Mouse (Mus musculus): ENCODE results near the gene Cramp1l. TPM values are rescaled to one million over a fixed set of nuclear protein-coding genes. Genes with fewer than 3 reads are reported as not detected.

The Cramp1l gene
- polyA plus RNA-seq, 1 experiment from 2014 or later: 14.6 TPM

DNA sequence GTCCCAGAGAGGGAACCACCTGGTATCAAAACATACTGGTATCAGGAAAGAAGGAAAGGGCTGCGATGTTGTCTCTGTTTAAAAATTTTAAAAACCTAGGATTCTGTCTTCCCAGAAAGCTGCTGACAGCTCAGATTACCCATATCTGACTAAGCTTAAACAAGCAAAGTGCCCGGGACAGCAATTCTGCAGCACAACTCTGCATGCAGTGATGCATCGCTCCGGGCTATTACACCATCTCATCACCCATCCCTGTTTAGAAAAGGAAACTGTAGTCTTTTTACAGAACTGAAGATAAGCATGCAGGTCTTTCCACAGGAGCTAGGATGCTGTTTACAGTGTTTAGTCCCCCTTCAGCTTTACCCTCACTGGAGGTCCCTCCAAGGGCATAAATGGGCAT is 80.7 kb downstream of the Cramp1l start:
- in situ Hi-C loops (cut with MboI; ENCODE audit: low pct_unique_long_range_greater_than_20kb): loop anchor here (5.0 kb wide), 1 partner anchor 82 kb away; the partner anchor contains the start of genes Cramp1l and Ift140
- CTCF ChIA-PET: interaction anchor here (0.8 to 1.5 kb wide), 3 partner anchors 14 to 18 kb away, joined by 3 to 4 read pairs (median 3); no protein-coding TSS in a partner anchor
- TF ChIP-seq CTCF (IDR thresholded peaks at IDR 0.05): no peak
- DNase-seq (ENCODE audit: low read depth, low spot score): no peak
- ATAC-seq: peak; percentile 33
- no peaks in the 10 kb centered on the region for H3K27me3 ChIP-seq
- POLR2A ChIA-PET: interaction anchor here (1.3 kb wide), 1 partner anchor 40 kb away, joined by 4 read pairs; the partner anchor contains the start of genes Eme2 and Mrps34

DNA sequence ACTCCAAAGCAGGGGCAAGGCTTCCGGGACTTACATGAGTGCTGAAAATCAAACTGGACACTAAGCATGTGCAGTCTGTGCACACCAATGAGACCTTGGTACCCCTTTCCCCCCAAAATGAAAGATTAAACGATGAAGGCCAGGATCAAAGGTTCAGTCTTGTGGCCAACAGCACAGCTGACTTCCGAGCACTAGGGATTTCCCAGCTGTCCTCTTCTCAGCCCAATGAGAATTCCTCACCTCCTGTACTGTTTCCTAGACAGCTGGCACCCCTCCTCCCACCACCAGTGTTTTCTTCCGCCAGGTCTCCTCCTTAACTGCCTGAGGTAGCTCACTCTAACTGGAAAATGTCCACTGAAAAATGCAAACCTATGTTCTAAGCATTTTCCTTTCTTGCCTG is 82.4 kb downstream of the Cramp1l start:
- TF ChIP-seq CTCF (IDR thresholded peaks at IDR 0.05): no peak
- DNase-seq (ENCODE audit: low read depth, low spot score): no peak
- ChIA-PET POLR2A (no interaction called here), CTCF (interaction anchor here (1.8 kb wide), 1 partner anchor 30 kb away, joined by 5 read pairs; no protein-coding TSS in a partner anchor)
- no peaks in the 10 kb centered on the region for H3K27me3 ChIP-seq
- ATAC-seq: no peak
- in situ Hi-C loops (cut with MboI; ENCODE audit: low pct_unique_long_range_greater_than_20kb): no loop called here

DNA sequence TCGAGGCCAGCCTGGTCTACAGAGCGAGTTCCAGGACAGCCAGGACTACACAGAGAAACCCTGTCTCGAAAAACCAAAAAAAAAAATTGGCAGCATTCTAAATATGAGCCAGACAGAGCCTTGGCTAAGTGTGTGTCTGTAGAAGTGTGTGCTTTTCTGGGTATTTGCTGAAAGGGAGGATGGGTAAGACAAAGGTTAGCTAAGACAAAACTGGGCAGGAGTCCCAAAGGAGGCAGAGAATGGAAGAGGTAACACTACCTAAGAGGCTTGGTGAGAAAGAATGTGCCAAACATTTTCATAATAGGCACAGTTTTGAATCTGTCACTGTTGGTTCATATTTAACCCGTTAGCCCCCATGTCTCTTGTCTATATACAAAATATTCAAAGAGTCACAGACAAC is 83.2 kb downstream of the Cramp1l start:
- ATAC-seq: no peak
- ChIA-PET CTCF (interaction anchor here (1.6 to 1.8 kb wide), 2 partner anchors 17 to 29 kb away, joined by 5 read pairs; no protein-coding TSS in a partner anchor), POLR2A (no interaction called here)
- TF ChIP-seq CTCF (IDR thresholded peaks at IDR 0.05): no peak
- DNase-seq (ENCODE audit: low read depth, low spot score): no peak
- no peaks in the 10 kb centered on the region for H3K27me3 ChIP-seq
- in situ Hi-C loops (cut with MboI; ENCODE audit: low pct_unique_long_range_greater_than_20kb): no loop called here

- DNase-seq (ENCODE audit: low read depth, low spot score): no peak
- H3K27me3 ChIP-seq: no peaks in the 10 kb centered on the region
- no peak for TF ChIP-seq CTCF (IDR thresholded peaks at IDR 0.05)
- ChIA-PET POLR2A (interaction anchor here (1.3 kb wide), 1 partner anchor 8 kb away, joined by 4 read pairs; no protein-coding TSS in a partner anchor), CTCF (interaction anchor here (1.2 to 3.2 kb wide), 2 partner anchors 14 to 16 kb away, joined by 4 to 11 read pairs; no protein-coding TSS in a partner anchor)
- in situ Hi-C loops (cut with MboI; ENCODE audit: low pct_unique_long_range_greater_than_20kb): no loop called here
- ATAC-seq: peak; percentile 74
Measured at GRCm38 (mm10) chr17:24929506-24929905, 86.1 kb downstream of the Cramp1l start.

- ChIA-PET CTCF (no interaction called here), POLR2A (interaction anchor here (0.7 kb wide), 1 partner anchor 26 kb away, joined by 5 read pairs; no protein-coding TSS in a partner anchor)
- TF ChIP-seq CTCF (IDR thresholded peaks at IDR 0.05): no peak
- no peak for ATAC-seq
- no peaks in the 10 kb centered on the region for H3K27me3 ChIP-seq
- in situ Hi-C loops (cut with MboI; ENCODE audit: low pct_unique_long_range_greater_than_20kb): no loop called here
- DNase-seq (ENCODE audit: low read depth, low spot score): no peak
Measured at GRCm38 (mm10) chr17:24923246-24923645, 92.3 kb downstream of the Cramp1l start.

- TF ChIP-seq CTCF (IDR thresholded peaks at IDR 0.05): no peak
- in situ Hi-C loops (cut with MboI; ENCODE audit: low pct_unique_long_range_greater_than_20kb): no loop called here
- ChIA-PET POLR2A (interaction anchor here (1.4 kb wide), 1 partner anchor 19 kb away, joined by 3 read pairs; the partner anchor contains the start of genes Eme2 and Mrps34), CTCF (interaction anchor here (1.0 kb wide), 1 partner anchor 16 kb away, joined by 4 read pairs; no protein-coding TSS in a partner anchor)
- H3K27me3 ChIP-seq: no peaks in the 10 kb centered on the region
- ATAC-seq: no peak
- DNase-seq (ENCODE audit: low read depth, low spot score): no peak
Measured at GRCm38 (mm10) chr17:24913984-24914383, 101.6 kb downstream of the Cramp1l start.

Other genes starting within 250 kb of the Cramp1l start
- 0.09 TPM for gene Meiob, start 211.5 kb downstream of the Cramp1l start, polyA plus RNA-seq (2021)
- 116 TPM for gene Hagh, start 175.6 kb downstream of the Cramp1l start, polyA plus RNA-seq (2021)
- gene Fahd1, start 165.4 kb downstream of the Cramp1l start, polyA plus RNA-seq (2021): 41.2 TPM
- gene Igfals, start 149.8 kb downstream of the Cramp1l start, polyA plus RNA-seq (2021): 0.12 TPM
- gene Nubp2, start 129.4 kb downstream of the Cramp1l start, polyA plus RNA-seq (2021): 49.8 TPM
- 32.4 TPM for gene Spsb3, start 129.1 kb downstream of the Cramp1l start, polyA plus RNA-seq (2021)
- gene Eme2, start 120.7 kb downstream of the Cramp1l start, polyA plus RNA-seq (2021): 21.4 TPM
- 115 TPM for gene Mrps34, start 120.7 kb downstream of the Cramp1l start, polyA plus RNA-seq (2021)
- gene Nme3, start 119.3 kb downstream of the Cramp1l start, polyA plus RNA-seq (2021): 39.8 TPM
- 66.3 TPM for gene Mapk8ip3, start 78.8 kb downstream of the Cramp1l start, polyA plus RNA-seq (2021)
- gene Jpt2, start 55.1 kb downstream of the Cramp1l start, polyA plus RNA-seq (2021): 50.2 TPM
- 24.5 TPM for gene Ift140, start 297 bp upstream of the Cramp1l start, polyA plus RNA-seq (2021)
- gene Tmem204, start 67.8 kb upstream of the Cramp1l start, polyA plus RNA-seq (2021): 0.14 TPM
- gene Telo2, start 100.2 kb upstream of the Cramp1l start, polyA plus RNA-seq (2021): 26.7 TPM
- gene Ptx4, start 105.0 kb upstream of the Cramp1l start, polyA plus RNA-seq (2021): 0.05 TPM
- gene Clcn7, start 117.6 kb upstream of the Cramp1l start, polyA plus RNA-seq (2021): 47.5 TPM
- 0.32 TPM for gene Ccdc154, start 146.7 kb upstream of the Cramp1l start, polyA plus RNA-seq (2021)
- gene Gm38655, start 159.7 kb upstream of the Cramp1l start, polyA plus RNA-seq (2021): not detected
- 14.8 TPM for gene BC003965, start 168.8 kb upstream of the Cramp1l start, polyA plus RNA-seq (2021)
- gene Unkl, start 172.6 kb upstream of the Cramp1l start, polyA plus RNA-seq (2021): 9.8 TPM
- gene Gnptg, start 224.3 kb upstream of the Cramp1l start, polyA plus RNA-seq (2021): 43.1 TPM
- 40.6 TPM for gene Tsr3, start 224.4 kb upstream of the Cramp1l start, polyA plus RNA-seq (2021)
- gene Baiap3, start 240.6 kb upstream of the Cramp1l start, polyA plus RNA-seq (2021): 0.12 TPM

All from Patski (cell line).